Mouse (Mus musculus) olfactory bulb, adult 2 months (tissue): ENCODE measurements around the gene Fxyd5.

Experiments used
- CTCF ChIP-seq: fragments of 200-500 bp; IDR thresholded peaks from 2 replicates; pipeline ENCODE4 v1.5.1; 2012; ENCODE audit warnings: low read depth, mild to moderate bottlenecking, low read length, moderate library complexity; ENCODE audit not compliant: insufficient read depth
- POLR2A ChIP-seq: fragments of 200-500 bp; IDR thresholded peaks from 2 replicates; pipeline ENCODE4 v1.6.1; 2012; ENCODE audit warnings: mild to moderate bottlenecking, low read depth, low read length, moderate library complexity; ENCODE audit not compliant: insufficient read depth

GRCm38 (mm10) chr7:31077470-31077869, 35.2 kb upstream of the Fxyd5 start:
- TF ChIP-seq POLR2A (no peak), CTCF (no peak)
